Mouse (Mus musculus) MEL (cell line): ENCODE measurements at regions not wholly inside any gene's neighbourhood (a gene's known extent, or its start where the extent isn't known, plus 50 kb on each side); places are given as distances from the start of the nearest gene placed in this dataset.

ENCODE experiments used
- CHD2 ChIP-seq: IDR thresholded peaks from 2 replicates; pipeline ENCODE4 v1.6.1; 2011; ENCODE audit warnings: low read length, improper control_type of control experiment
- CTCF ChIP-seq, 3 experiments: IDR thresholded peaks in 2 of 3; conservative IDR thresholded peaks in 1 of 3; 2 replicates each; pipeline ENCODE4 v1.5.1; 2011 to 2012; ENCODE audit warnings: low read length in 3 of 3, low read depth in 2 of 3, mild to moderate bottlenecking in 2 of 3, improper control_type of control experiment in 1 of 3, inconsistent platforms in 1 of 3, mixed read lengths in 1 of 3, moderate library complexity in 1 of 3; ENCODE audit not compliant: control insufficient read depth in 1 of 3, insufficient read depth in 1 of 3, poor library complexity in 1 of 3, severe bottlenecking in 1 of 3
- HCFC1 ChIP-seq: IDR thresholded peaks from 2 replicates; pipeline ENCODE4 v1.6.1; 2012; ENCODE audit warnings: low read depth, mild to moderate bottlenecking, inconsistent platforms, low read length, improper control_type of control experiment, moderate library complexity
- MAX ChIP-seq: IDR thresholded peaks from 2 replicates; pipeline ENCODE4 v1.6.1; 2011; ENCODE audit warnings: low read length, improper control_type of control experiment
- MYC ChIP-seq: IDR thresholded peaks from 2 replicates; pipeline ENCODE4 v1.6.1; 2011; ENCODE audit warnings: low read depth, mild to moderate bottlenecking, low read length, improper control_type of control experiment, moderate library complexity
- NRF1 ChIP-seq: IDR thresholded peaks from 2 replicates; pipeline ENCODE4 v1.6.1; 2014; ENCODE audit warnings: low read depth, mild to moderate bottlenecking, inconsistent platforms, low read length, improper control_type of control experiment, moderate library complexity; ENCODE audit not compliant: poor library complexity, insufficient read depth, severe bottlenecking
- POLR2A ChIP-seq, 2 experiments: IDR thresholded peaks; 2 replicates each; pipeline ENCODE4 v1.6.1; 2011 to 2012; ENCODE audit warnings: low read length in 2 of 2, mild to moderate bottlenecking in 2 of 2, control low read depth in 1 of 2, improper control_type of control experiment in 1 of 2, low read depth in 1 of 2, moderate library complexity in 1 of 2; ENCODE audit not compliant: control insufficient read depth in 1 of 2, insufficient read depth in 1 of 2, poor library complexity in 1 of 2
- POLR2AphosphoS2 ChIP-seq: IDR thresholded peaks from 2 replicates; pipeline ENCODE4 v1.6.1; 2011; ENCODE audit warnings: low read length, improper control_type of control experiment
- TAL1 ChIP-seq: IDR thresholded peaks from 2 replicates; pipeline ENCODE4 v1.6.1; 2012; ENCODE audit warnings: mild to moderate bottlenecking, inconsistent platforms, low read length, moderate library complexity, mixed read lengths
- TCF12 ChIP-seq: IDR thresholded peaks from 2 replicates; pipeline ENCODE4 v1.6.1; 2014; ENCODE audit warnings: low read depth, mild to moderate bottlenecking, inconsistent platforms, low read length, improper control_type of control experiment, moderate library complexity
- ZKSCAN1 ChIP-seq: IDR thresholded peaks from 2 replicates; pipeline ENCODE4 v1.6.1; 2012; ENCODE audit warnings: low read depth, mild to moderate bottlenecking, inconsistent platforms, low read length, improper control_type of control experiment, moderate library complexity

GRCm38 (mm10) chr10:14234896-14235604, 269.2 kb downstream of the Hivep2 start:
- TF ChIP-seq POLR2AphosphoS2, result no peak
- no peak for TF ChIP-seq HCFC1
- no peak for TF ChIP-seq POLR2A (IDR thresholded peaks at IDR 0.05; ENCODE audit: control insufficient read depth in 1 of 2, insufficient read depth in 1 of 2, low read depth in 1 of 2, low read length in 2 of 2, poor library complexity in 1 of 2)
- no peak for TF ChIP-seq CHD2
- no peak for TF ChIP-seq CTCF (IDR thresholded peaks at IDR 0.05 in 2 of 3, conservative IDR thresholded peaks at IDR 0.05 in 1 of 3; ENCODE audit: control insufficient read depth in 1 of 3, insufficient read depth in 1 of 3, low read depth in 2 of 3, low read length in 3 of 3, poor library complexity in 1 of 3, severe bottlenecking in 1 of 3)
- TF ChIP-seq NRF1, result no peak
- TF ChIP-seq MYC, result no peak
- TF ChIP-seq TAL1, result no peak
- TF ChIP-seq MAX, result no peak
- TF ChIP-seq TCF12, result no peak
- TF ChIP-seq ZKSCAN1, result no peak
